Mouse (Mus musculus) adrenal gland, postnatal 4 days (tissue): Measurements from ENCODE around the gene Scg2. TPM values are rescaled to one million over a fixed set of nuclear protein-coding genes. Genes with fewer than 3 reads are reported as not detected.

ENCODE experiments used
- total RNA-seq, 2 experiments: library from RNA; stranded (reverse); gene quantifications; 2 replicates each; pipeline ENCODE4 v1.2.3; 2021

Gene Scg2
- total RNA-seq, 2 experiments from 2014 or later = 520 to 570 TPM

Other genes with a start within 250 kb of the Scg2 start
- gene Ap1s3, start 231.9 kb upstream of the Scg2 start, total RNA-seq = 1 to 10 TPM; 1.4 to 2.4 TPM